Mouse (Mus musculus): ENCODE measurements around the gene Glul.

Glul gene

Small RNA genes within 50 kb of the gene (microRNA-seq; reads per million reads assigned to microRNA genes)
- gene Mir8114 = 15.4 to 19.9 reads per million in 2 experiments
